Mouse (Mus musculus) T-cell, adult 2 months (primary cell): ENCODE measurements around the gene Kcnc1.

Experiments used
- DNase-seq: peaks from one replicate; pipeline ENCODE4 v3.0.0; 2022; ENCODE audit warnings: low spot score

The Kcnc1 gene

DNA sequence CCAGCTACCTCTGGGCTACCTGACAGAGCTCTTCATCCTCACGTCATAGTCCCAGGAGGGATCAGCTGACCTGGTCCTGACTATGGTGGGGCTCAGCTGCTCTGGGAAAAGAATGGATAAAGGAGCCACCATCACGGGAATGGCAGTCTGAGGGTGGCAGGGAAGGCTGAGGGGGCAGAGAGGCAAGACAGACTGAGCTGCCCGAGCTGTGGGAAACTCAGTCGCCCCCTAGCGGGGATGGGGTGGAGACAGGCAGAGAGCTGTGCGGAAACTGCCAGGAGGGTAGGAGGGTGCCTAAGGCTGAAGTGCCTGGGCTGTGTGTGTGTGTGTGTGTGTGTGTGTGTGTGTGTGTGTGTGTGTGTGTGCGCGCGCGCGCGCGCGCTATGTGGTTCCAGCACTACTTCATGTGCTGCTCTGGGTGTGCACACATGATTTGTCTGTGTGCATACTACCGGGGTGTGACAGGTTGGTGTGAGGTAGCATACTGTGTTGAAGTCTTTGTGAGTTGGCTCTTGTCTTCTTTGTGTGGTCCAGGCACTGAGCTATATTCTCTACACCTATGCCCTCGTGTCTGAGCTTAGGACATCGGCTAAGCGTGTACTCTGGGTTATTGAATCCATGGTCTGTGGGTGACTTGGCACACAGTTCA, 26.6 kb downstream of the Kcnc1 start:
- peak; percentile 67 for DNase-seq

DNA sequence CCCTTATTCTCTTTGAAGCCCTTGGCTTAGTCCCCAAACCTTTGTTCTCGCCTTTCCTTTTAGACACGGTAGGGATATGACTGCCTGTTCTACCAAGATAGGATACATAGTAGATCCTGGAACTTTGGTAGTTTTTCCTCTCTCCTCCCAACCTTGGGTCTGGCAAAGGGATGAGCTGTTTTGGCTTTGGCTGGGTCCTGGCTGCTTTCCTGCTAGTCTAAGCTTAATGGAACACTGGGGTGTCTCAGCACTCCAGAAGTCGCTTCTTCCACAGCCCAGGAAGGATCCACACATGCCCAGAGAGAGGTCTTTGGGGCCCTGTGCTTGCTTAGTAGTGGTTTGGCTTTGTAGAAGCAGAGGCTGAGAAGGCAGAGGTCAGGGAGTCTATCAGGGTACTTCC, 27.7 kb downstream of the Kcnc1 start:
- DNase-seq = no peak

DNA sequence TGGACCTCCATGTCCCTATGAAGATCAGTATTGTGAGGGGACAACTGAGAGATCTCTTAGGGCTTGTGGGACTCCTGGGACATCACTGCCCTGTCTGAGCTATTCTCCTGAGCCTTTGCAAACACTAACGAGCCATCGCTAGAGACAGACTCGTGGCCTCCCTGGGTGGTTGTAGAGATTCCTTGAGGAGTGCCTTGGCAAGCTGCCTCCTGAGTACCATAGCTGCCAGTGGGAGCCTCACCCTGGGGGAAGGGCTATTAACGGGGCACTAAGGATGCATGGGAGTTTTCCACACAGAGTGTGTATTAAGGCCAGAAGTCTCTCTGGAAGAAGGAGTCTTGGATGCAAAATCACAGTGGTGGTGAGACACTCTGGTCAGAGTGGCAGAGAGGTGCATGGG, 28.7 kb downstream of the Kcnc1 start:
- no peak for DNase-seq

DNA sequence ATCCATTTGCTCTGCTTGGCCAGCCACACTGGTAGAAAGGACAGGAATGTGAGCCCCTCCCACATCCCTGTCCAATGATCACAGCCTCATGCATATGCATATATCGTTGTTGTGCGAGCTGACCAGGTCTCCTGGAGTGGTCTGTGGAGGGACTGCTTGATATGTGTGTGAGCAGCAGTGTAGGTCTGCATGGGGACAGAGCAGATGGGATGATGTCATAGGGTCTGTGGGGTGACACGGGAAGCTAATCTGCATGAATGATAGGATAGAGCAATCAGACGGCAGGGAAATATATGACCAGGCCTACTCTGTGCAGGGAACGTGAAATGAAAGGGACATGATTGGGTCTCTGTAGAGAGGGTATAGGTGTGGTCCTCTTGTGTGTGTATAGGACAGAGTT, 37.6 kb downstream of the Kcnc1 start:
- DNase-seq = no peak

DNA sequence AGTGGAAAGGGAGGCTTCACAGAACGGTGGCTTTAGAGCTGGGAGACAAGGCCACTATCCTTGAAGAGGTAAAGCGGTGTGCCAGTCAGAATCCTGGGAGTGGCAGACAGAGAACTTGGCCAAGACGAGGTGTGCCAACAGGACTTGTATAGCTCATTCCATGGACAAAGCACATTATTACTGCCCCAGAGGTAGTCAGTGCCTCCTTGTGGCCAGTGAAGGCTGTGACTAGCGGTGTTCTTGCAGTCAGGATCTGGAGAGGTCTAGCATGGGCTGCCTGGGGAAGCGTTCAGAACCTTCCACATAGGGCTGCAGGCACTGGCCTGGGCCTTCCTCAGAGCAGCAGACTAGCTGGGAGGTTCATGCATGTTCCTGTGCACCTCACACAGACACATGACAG, 39.5 kb downstream of the Kcnc1 start:
- DNase-seq = no peak

DNA sequence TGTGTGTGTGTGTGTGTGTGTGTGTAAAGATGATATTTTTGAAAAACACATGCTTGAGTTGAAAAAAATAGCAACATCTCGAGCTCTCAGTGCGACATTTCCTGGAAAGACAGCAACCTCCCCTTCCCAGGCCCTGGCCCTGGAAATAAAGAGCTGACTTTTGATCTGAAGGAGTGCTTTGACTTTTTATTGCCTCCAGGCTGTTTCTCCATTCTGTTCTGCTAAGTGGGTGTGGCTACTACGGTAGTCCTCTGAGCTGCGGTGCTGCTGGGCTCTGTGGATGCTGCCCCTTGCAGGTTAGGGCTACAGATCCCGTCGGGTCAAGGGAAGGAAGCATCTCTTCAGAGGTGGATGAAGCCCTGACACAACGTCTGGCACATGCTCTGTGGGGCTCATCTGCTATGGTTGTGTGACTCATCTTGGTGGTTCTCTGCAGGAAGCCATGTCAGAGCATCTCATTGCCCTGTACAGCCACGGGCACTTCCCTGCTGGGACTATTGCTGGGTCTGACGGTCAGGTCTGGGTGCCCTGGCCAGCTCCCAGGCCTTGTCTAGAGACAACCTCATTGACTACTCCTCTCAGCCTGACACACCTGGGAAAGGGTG, 42.3 kb downstream of the Kcnc1 start:
- no peak for DNase-seq

DNA sequence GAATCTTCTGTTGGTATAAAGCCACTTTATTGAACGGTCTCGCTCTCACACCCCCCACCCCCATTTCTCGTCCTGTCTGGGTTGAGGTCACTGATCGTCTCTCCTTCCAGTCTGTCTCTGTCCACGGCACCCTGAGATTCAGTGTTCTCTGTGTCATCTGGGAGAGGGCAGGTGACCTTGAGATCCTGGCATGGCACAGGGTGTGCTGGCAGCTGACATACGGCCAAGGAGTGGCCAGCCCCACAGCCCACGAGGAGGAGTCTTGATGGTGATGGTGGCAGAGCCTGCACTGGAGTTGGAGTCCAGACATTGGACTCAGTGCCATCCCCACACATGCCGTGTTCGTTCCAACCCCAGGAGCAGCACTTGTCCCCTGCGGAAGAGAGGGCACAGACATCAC, 46.9 kb downstream of the Kcnc1 start:
- no peak for DNase-seq

DNA sequence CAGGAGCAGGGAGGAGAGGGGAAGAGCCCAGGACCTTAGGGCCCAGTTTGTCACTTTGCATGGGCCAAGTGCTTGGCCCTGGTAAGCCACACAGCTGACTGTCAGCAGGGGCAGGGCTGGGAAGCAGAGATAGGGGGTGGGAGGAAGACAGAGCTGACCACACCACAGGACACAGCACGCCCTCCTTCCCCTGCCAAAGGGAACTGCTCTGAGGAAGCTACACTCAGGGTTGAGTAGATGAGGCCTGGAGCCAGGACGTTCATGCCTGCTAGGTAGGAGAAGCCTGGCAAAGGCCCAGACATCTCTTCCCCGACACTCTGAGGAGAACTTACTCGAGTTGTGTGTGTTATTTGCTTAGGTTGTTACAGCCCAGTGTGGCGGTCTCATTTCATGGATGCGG, 49.6 kb downstream of the Kcnc1 start:
- DNase-seq = no peak

DNA sequence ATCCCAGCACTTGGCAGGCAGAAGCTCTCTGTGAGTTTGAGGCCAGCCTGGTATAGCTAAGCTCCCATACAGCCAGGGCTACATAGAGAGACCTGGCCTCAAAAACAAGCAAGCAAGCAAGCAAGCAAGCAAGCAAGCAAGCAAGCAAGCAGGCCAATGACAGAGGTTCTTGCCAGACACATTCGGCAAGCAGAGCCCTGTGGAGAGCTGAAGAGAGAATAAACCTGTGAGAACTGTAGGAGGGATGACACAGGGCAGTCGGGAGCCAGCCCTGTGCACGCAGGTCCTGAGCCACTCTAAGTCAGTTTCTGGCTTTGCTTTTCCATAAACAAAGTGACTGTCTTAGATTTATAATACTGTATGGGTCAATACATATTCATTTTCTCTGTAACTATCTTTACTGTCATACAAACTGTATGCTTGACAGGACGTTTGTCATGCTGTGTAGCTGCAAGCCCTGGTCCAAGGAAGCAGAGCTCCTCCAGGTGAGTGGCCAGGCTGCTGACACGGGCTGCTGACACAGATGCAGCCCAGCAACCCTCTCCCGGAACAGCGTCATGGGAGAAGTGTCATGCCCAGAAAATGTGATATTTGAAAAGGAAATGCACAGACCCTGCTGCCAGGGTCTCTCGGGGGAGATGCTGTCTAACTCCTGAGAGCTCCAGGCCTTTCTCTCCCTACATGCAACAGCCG, 51.3 kb downstream of the Kcnc1 start:
- DNase-seq = no peak

DNA sequence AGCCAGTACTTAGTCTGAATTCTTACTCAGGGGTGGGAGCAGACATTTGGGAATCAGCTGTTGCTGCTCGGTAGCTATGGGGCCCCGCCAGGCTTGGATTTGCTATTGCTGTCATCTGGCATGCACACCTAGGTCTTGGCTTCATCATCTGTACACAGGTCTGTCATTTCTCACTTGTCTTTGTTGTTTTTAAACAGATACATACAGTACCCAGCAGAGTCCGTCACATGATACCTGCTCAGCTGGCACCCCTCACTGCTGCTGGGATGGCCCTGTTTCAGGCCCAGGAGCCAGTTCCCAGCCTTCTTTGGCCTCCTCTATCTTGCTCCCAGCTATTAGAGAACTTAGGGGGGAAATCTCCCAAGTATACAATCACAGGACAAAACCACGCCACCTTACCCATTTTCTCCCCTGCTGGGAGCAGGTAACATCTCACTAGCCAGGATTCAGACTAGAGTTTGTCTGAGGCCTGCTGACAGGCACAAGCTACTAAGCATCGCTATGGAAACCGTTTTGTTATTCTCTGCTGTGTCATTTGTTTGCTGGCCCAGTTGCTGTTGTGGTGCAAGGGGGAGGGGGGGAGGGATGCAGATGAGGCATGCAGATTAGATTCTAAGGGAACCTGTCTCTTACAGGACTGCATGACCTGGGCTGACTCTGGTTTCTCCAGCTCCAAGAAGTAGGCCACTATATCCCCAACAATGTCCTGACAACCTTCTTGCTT, 52.8 kb downstream of the Kcnc1 start:
- no peak for DNase-seq

DNA sequence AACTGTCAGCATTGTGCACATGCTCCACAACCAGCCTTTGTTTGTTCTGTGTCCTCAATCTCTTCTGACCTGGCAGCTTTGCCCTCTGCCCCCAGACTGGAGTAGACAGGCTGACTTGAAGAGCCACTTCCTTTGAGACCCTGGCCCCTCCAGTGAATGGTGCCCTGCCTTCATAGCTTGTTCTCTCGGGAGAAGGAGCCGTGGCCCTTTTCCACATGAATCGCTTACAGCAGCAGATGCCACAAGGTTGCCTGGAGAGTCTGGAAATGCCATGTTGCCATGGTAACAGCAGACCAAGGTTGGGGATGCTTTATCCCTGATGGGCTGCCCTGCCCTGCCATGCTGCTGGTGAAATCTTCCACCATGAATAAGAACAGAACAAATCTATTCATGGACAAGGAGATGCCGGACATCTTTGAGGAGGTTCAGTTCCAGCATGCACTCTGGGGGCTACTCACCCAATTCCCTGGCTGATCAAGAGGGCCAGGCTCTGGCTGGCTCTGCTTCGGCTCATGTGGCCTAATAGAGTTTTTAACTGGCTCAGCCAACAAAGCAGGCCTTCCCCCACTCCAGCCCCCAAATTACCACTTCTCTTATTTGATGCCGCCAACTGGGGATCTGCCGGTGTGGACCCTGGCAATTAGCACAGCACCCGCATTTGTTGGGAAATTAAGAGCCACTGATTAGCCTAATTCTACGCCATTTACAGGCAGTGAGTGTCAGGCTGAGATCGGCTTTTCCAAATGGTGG, 57.8 kb downstream of the Kcnc1 start:
- no peak for DNase-seq

DNA sequence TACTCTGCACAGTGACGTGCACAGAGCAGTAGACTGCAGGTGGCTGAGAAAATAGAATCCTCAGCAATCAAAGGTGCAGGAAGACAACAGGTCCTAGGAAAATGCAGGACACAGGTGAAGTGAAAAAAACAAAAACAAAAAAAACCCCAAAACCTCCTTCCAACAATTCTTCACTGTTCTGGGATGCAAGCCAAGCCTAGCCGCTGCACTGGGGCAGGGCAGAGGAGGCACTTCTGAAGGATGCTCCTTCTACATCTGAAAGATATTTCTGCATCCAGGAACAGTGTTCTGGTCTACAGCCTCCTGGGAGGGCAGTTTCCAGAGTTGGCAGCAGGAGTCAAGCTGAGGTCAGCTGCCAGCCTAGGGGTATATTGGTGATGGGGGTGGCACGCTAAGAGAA, 61.6 kb downstream of the Kcnc1 start:
- DNase-seq = no peak

DNA sequence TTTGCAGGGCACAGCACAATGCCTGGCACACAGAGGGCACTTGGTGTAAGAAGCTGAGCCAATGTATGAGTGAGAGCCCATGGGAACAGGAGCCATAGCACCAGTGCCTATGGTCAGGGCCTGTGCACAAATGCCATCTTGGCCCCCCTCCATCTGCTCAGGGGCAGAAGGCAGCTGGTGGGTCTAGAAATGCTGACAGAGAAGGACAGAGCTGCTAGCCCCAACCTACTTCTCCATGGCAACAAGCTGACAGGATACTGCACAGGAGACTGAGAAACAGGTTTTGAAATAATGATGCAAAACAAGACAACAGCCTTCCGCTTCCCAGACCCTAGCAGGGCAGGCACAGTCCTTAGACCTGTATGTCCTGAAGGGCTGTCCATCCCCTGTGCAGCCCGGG, 62.9 kb downstream of the Kcnc1 start:
- DNase-seq = no peak

DNA sequence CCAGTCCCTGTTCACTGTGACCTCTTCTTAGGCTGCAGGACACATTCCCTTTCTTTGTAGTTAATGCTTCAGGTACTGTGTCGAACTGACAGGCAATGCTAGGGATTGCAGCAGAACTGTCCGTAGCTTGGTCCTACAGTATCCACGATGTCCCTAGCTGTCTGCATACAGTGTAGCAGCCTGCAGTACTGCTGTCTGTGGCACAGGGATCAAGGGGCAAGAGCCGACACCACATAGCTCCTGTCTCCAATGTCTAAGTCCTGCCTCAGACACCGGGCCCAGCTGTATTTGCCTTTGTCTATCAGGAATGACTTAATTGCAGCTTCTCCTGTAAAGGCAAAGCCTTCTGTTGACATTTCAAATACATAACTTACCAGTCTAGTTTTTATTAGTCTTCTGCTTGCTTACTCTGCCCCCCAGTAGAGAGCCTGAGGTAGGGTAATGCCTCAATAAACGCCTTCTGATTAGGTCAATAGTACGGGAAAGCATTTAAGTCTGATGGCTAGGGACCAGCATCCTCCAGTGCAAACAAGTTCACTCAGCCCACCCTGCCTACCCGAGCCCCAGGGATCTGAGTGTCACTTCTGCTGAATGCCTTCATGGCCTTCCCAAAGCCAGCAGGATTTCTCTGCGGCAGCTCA, 63.4 kb downstream of the Kcnc1 start:
- no peak for DNase-seq

DNA sequence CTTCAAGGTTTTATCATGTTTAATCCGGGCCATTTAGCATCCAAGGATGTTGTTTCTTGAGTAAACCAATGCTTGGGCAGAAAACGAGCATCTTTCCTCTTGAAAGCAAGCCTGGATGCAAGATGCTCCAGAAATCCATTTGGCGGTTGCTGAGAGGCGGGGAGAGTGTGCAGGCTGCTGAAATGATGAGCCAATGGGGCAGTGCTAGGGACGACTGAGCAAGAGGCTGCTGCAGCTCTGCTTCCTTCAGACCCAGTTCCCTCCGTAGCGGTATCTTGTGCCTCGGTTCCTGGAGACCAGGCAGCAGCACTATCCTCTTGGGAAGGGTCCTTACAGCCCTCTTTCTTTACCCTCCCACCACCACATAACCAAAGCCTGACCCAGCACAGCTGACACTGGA, 66.0 kb downstream of the Kcnc1 start:
- DNase-seq = no peak

DNA sequence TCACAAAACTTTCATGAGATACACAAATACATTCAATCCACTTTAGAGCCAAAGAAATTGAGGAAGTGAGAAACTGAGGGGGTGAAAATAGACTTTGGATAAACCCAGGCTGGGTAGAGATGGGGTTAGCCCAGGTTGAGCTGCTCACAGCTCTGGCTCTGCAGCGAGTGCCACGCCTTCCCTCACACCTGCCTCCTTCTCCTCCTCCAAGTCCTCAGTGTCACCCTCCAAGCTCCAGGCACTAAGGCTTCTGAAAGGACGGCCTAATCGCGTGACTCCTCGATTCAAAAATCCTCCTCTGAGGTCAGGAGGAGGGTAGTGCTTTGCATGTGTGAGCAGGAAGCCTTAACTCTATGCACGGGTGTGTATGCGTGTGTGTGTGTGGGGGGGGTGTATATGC, 66.8 kb downstream of the Kcnc1 start:
- no peak for DNase-seq

DNA sequence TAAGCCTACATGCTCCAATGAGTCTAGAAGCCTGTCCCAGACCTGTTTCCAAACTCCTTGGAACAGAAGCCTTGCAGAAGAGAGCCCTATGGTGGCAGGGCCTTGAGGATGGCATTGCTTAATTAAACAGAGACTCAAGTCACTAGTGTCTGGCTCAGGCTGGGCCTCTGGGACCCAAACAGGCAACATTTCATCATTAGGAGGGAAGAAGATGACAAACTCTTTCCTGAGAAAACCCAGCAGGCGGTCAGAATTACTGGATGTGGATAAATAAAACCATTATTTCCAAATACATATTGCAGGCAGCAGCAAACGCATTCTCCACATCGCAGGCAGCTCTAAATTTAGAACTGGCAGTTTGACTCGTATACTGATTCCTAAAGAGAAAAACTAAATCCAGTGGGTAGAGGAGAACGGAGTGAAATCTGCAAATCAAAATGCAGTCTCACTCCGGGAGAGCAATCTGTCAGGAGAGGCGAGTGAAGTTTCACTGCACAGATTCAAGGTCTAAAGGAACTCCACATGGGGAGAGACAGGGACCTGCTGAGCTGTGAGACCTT, 70.2 kb downstream of the Kcnc1 start:
- DNase-seq = no peak

DNA sequence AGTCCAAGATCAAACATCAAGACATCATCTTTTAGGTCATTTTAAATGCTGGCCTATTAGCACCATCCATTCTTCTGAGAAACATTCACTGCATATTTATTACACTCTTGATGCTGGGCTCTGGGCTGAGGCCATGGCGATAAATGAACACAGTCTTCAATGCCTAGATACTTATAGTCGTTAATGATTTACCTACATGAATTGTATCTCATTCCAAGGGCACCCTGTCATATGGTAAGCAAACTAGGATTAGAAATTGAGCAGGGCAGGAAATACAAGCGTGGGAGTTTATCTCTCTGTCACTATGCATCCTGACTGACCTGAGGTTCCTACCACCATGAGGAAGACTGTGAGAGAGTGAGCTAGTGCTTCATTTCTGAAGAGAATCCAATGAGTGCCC, 73.2 kb downstream of the Kcnc1 start:
- no peak for DNase-seq

DNA sequence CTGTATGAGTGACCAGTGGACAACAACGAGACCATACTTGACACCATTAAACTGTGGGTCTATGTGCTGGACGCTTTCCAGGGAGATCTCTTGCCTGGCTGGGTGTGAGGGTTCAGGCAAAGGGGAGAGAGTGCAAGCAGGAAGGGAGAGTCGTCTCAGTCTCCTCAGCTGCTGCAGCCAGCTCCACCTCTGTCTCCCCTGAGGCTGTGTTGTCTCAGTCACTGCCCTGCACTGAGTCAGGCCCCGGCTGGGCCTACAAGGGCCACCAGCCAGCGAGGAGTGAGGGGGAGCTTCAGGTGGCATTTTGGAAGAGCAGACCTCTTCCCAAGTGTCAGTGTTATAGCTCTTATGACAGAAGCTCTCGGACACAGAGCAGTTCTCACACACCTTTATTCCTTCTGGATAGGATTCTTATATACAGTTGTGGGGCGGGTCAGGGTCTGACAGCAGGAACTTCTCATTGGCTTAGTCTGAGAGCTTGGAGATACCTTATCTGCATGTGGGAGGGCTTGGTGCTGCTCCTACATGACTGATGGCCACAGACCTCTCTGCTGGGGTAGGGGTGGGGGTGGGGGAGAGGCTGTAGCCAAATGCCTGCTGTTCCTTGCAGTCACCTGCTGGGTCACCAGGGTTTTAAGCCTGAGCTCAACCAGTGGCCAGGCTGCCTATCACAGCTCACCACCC, 74.9 kb downstream of the Kcnc1 start:
- no peak for DNase-seq

DNA sequence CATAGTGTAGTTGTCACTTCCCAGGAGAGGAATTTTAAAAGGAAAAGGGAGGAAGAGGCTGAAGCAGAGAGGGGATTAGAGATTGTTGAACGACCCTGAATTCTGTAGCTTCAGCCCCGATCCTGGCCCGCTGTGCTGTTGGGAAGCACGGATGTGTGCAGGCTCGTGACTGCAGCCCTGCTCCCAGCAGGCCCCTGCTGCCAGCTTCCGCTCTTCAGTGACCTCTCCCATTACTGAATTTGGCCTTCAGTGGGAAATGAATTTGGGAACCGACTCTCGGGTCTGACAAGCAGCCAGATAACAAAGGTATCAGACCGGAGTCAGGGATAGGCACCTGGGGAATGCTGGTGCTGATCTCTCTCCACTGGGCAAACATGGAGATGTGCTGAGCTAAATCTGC, 76.8 kb downstream of the Kcnc1 start:
- DNase-seq = no peak

DNA sequence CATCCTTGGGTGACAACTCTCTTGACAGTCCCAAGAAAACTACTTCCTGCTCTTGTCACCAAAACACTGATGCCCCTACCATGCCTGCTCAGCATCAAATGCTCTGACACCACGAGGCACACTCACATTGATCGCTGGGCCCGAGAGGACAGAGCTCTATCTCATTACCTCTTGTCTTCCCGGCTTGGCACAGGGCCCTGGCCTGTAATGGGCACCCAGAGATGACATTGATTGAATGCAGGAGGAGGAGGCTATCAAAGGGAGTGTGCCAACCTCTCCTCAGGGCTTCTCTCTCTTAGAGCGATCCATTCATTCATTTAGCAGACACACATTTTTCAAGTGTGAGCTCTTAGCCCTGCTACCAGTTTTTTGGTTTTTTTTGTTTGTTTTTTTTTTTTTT, 79.2 kb downstream of the Kcnc1 start:
- no peak for DNase-seq
